Mouse (Mus musculus): ENCODE measurements at regions not wholly inside any gene's neighbourhood (a gene's known extent, or its start where the extent isn't known, plus 50 kb on each side); places are given as distances from the start of the nearest gene placed in this dataset.

DNA sequence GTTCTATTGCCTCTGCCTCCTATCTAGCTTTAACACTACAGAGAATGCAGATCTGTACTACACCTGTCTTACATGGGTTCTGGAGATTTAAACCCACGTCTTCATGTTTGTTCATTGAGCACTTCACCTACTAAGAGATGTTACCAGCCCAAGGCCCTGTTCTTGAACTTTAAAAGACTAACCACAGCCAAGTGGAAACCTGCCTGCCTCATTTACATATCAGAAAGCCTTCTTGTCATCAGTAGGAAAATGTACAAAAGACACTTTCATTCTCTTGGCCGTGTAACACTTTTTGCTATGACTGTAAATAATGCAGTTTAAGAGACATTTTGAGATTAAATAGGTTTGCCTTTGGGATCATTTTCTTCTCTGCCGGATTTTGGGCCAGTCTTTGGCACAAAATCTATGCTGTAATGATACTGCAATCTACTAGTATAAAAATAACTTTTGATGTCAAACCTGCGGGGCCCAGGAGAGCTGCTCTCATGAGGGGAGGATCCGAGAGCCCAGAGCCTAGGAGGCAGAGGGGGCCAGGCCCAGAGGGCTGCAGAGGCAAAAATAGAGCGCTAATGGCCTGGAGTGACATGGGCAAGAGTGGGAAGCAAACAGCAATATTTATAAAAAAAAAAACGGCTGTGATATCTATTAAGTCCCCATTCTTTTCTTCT is 318.4 kb upstream of the Myo3a start:
- peak; percentile 25 for DNase-seq

- peak; percentile 72 for DNase-seq
These were observed 317.8 kb upstream of the Myo3a start for GRCm38 (mm10) chr2:21909481-21909966.

- peak; percentile 93 for DNase-seq
These were observed 309.3 kb upstream of the Myo3a start for GRCm38 (mm10) chr2:21917804-21918690.

DNA sequence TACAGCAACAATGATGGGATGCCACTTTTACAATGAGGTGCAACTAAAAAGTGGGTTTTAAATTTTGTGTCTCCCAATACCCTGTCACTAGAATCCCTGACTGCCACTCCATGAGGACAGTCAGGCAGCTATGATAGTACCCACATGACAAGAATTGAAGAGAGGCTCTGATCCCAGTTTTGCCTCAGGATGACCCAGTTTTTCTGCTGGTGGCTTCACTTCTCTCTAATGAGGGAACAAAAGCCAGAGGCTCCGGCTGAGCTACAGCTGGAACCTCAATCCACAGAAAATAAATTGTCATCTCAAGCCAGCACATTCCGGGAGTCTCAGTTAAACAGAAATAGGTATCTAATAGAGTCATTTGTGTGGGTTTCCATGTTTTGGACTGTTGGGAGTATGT is 308.2 kb upstream of the Myo3a start:
- DNase-seq: peak; percentile 27

DNA sequence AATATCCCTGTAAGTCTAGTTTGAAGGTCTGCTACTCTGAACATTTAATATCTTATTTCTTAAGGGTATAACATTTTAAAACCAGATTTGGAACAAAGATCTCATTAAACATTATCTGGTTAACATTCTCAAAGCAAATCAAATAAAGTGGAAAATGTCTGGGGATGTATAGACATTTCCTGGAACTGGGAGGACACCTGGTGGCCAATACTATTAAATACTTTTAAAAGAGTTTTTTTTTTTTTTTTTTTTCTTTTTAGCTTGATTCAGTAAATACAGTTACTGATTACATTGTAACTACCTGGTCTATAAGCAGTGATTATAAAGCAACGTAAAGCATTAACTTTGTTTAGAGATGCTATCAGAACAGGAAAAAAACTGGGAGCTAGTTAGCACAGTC is 299.6 kb upstream of the Myo3a start:
- no peak for DNase-seq

DNA sequence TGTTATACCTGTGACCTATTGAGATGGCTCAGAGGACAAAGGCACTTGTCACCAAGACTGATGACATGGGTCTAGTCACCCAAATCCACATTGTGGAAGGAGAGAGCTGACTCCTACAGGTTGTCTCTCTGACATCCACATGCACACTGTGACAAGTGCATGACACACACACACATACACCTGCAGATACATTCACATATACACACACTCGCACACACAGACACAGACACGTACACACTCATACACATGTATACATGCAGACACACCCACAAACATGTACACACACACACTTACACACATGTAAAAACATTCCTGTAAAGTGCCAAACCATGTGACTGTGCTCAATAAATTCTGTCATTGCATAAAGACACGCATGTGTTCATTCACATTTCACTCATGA is 287.3 kb upstream of the Myo3a start:
- no peak for DNase-seq

GRCm38 (mm10) chr2:21940797-21941487 is 286.4 kb upstream of the Myo3a start:
- no peak for DNase-seq

DNA sequence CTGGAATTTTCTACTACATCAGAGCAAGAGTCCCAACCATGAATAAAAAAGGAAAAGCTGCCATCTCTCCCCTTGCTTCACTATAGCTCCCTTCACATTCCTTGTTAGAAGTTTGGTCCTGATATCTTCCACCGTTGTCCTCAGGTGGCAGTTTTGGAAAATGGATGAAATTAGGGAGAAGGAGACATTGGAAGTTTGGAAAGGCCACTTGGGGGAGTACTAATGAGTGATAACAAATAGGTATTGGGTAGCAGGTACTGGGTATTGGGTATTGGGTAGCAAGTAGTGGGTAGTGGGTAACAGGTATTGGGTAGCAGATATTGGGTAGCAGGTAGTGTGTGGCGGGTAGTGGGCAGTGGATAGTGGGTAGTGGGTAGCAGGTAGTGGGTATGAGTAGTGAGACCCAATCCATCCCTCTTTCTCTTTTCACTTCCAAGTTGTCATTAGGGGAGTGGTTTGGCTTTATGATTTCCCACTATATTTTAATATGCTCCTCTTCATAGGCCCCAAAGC is 285.8 kb upstream of the Myo3a start:
- DNase-seq: no peak

DNA sequence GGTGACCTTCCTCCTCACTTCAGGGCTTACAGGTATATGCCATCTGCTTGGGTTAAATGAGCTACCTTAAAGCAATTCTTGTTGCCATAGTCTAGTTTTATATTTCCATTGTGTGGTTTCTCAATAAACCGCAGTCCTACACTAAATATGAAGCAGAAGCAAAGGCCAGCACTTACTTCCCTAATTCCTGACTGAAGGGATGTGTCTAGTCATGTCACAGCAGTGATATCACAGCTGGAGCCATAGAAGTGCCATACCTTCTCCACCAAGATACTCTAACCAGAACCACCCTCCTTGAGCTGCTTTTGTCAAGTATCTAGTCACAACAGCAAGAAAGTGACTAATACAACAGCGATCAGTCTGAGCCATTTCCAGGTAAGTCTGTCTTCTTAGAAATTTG is 283.6 kb upstream of the Myo3a start:
- DNase-seq: no peak

GRCm38 (mm10) chr2:21946484-21946883 is 280.8 kb upstream of the Myo3a start:
- DNase-seq: no peak

- DNase-seq: no peak
These were observed 276.0 kb upstream of the Myo3a start for GRCm38 (mm10) chr2:21951279-21951678.

GRCm38 (mm10) chr2:21956112-21956963 is 271.0 kb upstream of the Myo3a start:
- DNase-seq: no peak

DNA sequence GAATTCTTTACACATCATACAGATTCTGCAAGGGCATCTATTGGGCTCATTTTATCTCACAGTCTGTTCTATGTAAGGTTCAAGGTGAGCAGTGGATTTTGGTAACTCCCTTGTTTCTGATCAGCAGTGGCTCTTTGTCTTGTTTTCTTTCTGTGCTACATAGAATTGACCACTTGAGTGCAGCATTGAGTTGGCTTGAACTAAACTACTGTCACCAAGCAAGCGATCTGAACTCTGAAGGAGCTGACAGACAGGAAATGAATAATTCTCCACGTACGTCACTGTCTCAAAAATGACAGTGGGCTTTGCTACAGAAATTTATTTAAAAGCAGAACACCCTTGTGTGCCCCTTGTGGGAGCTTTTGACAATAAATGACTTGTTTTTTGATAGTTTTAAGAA is 268.9 kb upstream of the Myo3a start:
- no peak for DNase-seq

GRCm38 (mm10) chr2:21958802-21959201 is 268.5 kb upstream of the Myo3a start:
- no peak for DNase-seq

DNA sequence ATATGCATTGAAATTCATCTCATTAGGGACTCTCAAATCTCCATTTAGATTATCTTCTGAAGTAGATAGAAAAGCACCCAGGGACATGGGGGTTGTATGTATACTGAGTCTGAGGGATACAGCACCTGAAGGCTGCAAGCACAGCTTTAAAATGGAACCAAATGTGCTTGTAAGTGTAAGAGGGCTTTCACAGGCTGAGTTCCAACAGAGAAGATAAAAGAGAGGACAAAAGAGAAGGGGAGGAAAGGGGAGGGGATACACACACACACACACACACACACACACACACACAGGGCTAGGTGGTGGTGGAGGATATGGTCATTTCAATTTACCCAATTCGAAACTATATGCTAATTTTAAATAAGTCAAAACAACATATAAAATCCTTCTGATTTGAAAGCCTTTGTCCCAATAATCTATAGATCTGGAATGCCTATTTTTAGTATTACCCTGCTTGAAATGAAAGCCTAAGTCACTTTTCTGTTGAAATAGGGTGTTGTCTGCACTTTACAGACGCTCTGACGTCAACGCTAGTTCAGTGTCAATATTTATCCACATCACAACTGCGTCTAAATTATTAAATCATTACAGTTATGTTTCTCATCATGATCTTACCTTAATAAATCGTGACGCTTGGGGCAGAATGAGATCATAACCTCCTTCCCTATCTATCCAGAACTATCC is 263.8 kb upstream of the Myo3a start:
- no peak for DNase-seq

DNA sequence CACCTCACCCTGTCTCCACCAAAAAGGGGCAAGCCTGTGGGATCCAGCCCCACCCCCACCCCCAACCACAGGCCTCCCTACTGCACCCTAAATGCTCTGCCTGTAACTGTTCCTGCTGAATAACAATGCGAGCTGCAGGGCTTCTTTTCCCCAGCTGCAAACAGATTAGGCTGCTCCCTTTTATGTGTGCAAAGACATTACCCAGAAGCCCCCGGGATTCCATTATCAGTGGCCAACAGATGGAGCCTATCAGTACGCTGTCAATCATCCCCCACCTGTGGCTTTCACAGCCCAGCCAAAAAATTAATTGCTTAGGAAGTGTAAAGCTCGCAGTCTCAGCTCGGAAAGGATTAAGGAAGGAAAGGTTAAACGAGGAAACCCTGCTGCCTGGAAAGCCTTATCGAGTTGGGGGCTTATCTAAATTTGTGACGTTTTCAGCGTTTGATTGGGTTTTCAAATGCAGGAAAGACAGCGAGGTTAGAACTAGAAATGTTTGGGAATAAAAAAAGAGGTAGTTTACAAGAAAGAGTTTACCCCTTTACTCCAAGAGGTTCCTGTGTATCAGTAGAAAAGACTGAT is 263.2 kb upstream of the Myo3a start:
- DNase-seq: no peak

DNA sequence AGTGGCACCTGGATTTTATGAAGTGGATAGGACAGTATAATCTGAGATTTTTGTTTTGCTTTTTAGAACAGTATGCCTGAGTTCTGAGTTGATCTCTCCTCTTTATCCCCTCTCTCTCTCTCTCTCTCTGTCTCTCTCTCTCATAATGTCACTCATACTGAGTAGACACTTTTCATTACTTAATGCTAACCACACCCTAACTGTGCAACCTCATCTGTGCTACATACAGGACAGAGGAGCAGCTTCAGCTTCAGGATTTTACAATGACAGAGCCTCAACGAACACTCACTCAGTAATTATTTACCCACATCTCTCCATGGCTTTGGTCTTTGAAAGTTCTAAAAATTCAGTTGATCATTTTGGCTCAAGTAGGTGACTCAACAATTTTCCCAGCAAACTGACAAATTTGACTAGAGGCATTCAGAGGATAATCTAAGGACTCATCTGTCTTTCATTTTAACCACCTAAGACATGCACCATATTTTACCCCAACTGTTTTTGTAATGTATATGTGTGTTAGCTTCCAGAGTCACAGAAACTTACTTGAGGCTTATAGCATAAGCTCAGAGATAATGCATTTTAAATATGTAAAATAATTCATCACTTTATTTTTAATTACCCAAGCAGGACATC is 256.4 kb upstream of the Myo3a start:
- DNase-seq: no peak

DNA sequence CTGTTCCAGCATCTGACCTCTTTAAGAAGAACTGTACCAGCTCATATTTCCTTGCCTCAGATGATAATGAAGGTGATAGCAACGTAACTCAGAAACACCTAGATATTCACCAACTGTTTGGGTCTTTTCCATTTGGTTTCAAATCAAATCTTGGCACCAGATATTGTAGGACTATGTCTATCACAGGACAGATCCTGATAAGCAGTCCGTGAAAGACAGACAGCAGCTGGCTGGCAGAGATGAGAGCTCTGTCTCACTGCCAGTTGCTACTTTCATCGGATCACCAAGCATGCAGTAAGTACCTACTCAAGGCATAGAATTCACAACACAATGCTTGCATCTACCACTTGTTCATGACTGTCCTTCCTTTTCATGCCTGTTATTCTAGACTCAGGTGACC is 252.7 kb upstream of the Myo3a start:
- DNase-seq: no peak

DNA sequence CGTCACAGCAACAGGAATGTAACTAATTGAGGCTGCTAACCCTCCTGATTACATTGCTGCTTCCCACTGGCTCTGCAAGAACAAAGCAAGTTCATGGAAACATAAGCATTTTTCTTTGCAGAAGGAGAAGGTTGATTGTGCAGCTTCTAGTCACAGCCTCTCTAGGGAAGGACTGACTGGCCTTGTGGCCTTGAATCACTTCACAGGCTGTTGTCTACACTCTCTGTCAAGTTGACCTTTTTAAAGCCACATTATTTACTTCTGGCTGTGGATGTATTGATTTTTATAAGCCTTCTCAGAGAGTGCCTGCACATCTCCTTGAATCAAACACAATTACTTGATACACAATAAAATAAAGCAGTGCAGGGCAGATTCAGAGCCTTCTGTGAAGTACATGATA is 251.8 kb upstream of the Myo3a start:
- DNase-seq: no peak

- DNase-seq: no peak
These were observed 251.0 kb upstream of the Myo3a start for GRCm38 (mm10) chr2:21976337-21976736.

DNA sequence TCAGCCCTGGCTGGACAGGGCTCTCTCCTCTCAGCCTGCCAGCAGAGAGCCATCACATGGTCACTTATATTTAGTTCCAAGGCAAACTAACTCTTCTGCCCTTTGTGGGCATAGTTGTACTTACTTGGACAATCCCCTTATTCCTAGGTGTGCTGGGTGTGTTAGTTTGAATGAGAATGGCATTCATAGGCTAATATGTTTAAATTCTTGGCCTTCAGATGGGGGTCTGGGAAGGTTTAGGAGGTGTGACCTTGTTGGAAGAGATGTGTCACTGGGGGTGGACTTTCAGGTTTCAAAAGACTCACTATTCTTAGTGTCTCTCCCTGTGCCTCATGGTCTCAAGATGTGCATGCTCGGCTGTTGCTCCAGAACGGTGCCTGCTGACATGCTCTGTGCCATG is 250.5 kb upstream of the Myo3a start:
- DNase-seq: no peak

All from cerebellum, adult 11-12 months (tissue).